Mouse (Mus musculus) limb, embryonic 12.5 days (tissue): ENCODE data around the gene A2ml1. TPM values are rescaled to one million over a fixed set of nuclear protein-coding genes. Genes with fewer than 3 reads are reported as not detected.

Source experiments
- ATAC-seq: fragments of 200-750 bp; cut with Nextera tagmentation; 2 replicates; pipeline ENCODE4 v1.8.0; 2017; ENCODE audit warnings: low read depth, moderate TSS enrichment; ENCODE audit not compliant: insufficient number of reproducible peaks, insufficient read depth, low FRiP score, low TSS enrichment
- H3K27ac ChIP-seq: fragments of 300-500 bp; sonication (generic); 2 replicates; pipeline ENCODE4 v1.5.1; 2016; ENCODE audit warnings: mild to moderate bottlenecking, moderate library complexity
- H3K27me3 ChIP-seq: fragments of 300-500 bp; sonication (generic); 2 replicates; pipeline ENCODE4 v1.6.1; 2016; ENCODE audit warnings: mild to moderate bottlenecking, moderate library complexity
- H3K36me3 ChIP-seq: fragments of 300-500 bp; sonication (generic); 2 replicates; pipeline ENCODE4 v1.6.1; 2016; ENCODE audit warnings: mild to moderate bottlenecking, moderate library complexity
- H3K4me1 ChIP-seq: fragments of 300-500 bp; sonication (generic); replicated peaks from 2 replicates; pipeline ENCODE4 v1.6.1; 2016
- H3K4me2 ChIP-seq: fragments of 300-500 bp; sonication (generic); 2 replicates; pipeline ENCODE4 v1.6.1; 2016; ENCODE audit warnings: mild to moderate bottlenecking, moderate library complexity
- H3K4me3 ChIP-seq: fragments of 300-500 bp; sonication (generic); replicated peaks from 2 replicates; pipeline ENCODE4 v1.5.1; 2016; ENCODE audit warnings: mild to moderate bottlenecking
- H3K9ac ChIP-seq: fragments of 300-500 bp; sonication (generic); replicated peaks from 2 replicates; pipeline ENCODE4 v1.6.1; 2016; ENCODE audit warnings: mild to moderate bottlenecking, moderate library complexity
- H3K9me3 ChIP-seq: fragments of 300-500 bp; sonication (generic); 2 replicates; pipeline ENCODE4 v1.6.1; 2016; ENCODE audit warnings: mild to moderate bottlenecking, moderate library complexity
- WGBS: fragments of 180-500 bp; shearing (Covaris S2); methylation state at CpG from one replicate; pipeline ENCODE4 v1.1.7; 2016; 5-methylcytosine and 5-hydroxymethylcytosine counted together
- polyA plus RNA-seq: library from polyadenylated mRNA; unstranded; fragments of >200 nt; fragmentation: Nextera tagmentation; extraction: Ambion mirVana; gene quantifications from 2 replicates; pipeline ENCODE4 v1.2.1, GENCODE M21; 2016

A2ml1 gene
- polyA plus RNA-seq, 1 experiment from 2014 or later, result not detected

DNA sequence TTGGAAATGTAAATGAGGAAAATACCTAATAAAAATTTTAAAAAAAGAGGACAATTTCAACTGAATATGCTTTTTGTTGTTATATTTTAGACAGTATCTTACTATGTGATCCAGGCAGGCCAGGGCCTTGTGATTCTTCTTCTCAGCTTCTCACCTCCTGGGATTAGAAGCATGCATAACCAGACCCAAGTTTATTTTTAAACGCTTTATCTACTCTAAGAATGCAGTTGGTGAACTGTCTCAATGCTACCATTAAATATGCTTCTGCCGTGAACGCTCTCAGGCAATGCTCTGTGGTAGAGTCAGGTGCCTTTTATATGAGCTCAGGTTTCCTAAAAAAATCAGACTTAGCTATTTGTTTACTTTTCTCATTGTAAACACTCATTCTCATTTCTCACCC is 58.0 kb downstream of the A2ml1 start:
- 87% methylated on average over 3 of the region's 3 CpGs for WGBS
- Histone ChIP-seq H3K4me2 (no peak overlapping the region), H3K4me1 (no peaks in the 10 kb centered on the region), H3K9ac (no peak overlapping the region), H3K4me3 (no peak overlapping the region), H3K36me3 (no peaks in the 10 kb centered on the region), H3K9me3 (0 out of 2 replicates have a peak, but pooled peaks cover 4% of the 10 kb centered on the region), H3K27ac (no peak overlapping the region), H3K27me3 (no peaks in the 10 kb centered on the region)
- ATAC-seq, result no peak

DNA sequence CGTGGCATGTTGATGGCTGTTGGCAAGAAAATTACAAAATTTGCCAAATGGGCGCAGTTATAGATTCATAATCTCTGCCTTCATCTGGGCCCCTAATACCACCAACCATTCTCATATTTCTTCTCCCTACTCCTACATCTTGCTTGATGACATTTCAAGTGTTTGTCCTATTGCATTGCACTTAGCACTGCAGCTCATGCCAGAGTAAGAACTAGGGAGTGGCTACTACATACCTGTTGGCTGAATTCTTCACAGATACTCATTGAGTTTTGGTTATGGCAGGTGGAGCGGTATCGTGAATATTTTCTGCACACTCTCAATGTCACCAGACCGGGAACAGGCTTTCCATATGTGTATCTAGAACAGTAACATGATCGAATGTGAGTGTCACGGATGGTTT is 62.2 kb downstream of the A2ml1 start:
- no peaks in the 10 kb centered on the region for H3K36me3 ChIP-seq
- 92% methylated on average over 7 of the region's 7 CpGs for WGBS
- H3K9me3 ChIP-seq, result peaks cover 4% of the 10 kb centered on the region; the same call in 1 of the 2 replicates
- no peak overlapping the region for H3K4me3 ChIP-seq
- no peaks in the 10 kb centered on the region for H3K27me3 ChIP-seq
- no peak overlapping the region for H3K9ac ChIP-seq
- H3K4me2 ChIP-seq, result no peak overlapping the region
- H3K27ac ChIP-seq, result no peak overlapping the region
- no peak for ATAC-seq
- H3K4me1 ChIP-seq, result no peaks in the 10 kb centered on the region

DNA sequence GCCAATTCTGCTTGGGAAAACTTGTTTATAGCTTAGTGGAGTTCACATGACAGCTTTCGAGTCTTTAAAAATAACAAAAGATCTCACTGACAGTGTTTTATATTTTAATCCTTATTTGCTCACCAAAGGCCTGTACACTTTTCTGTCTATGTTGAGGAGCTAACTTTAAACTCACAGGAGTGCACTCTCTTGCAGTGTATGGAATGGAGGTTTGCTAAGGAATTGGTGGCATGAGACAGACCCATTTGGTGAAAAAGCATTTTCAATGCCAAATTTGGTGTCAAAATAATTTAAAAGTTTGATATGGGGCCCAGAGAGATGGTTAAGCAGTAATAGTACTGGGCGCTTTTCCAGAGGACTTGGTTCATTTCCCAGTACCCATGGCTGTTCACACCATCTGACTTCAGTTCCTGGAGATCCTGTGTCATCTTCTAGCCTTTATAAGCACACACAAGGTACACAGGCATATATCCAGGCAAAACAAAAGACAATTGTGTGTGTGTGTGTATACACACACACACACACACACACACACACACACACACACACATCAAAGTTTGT is 75.7 kb downstream of the A2ml1 start:
- WGBS, result 89% methylated on average over 2 of the region's 2 CpGs
- no peak overlapping the region for H3K27ac ChIP-seq

DNA sequence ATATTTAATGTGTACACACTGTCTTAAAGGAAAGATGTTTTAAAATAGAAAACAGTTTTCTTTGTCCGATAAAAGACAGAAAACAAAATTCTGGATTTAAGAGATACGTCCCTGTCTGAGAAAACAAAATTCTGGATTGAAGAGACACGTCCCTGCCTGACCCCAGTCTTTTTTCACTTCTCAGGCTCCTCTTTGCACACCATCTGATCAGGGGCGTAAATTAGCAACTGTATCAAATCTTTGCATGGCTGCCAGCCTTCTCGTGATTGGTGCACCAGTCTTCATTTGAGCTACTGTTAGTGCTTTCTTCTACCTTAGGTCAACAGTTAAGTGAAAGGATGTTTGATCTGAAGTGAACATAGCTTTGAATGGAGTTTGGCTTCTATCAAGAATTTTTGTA is 76.7 kb downstream of the A2ml1 start:
- no peak overlapping the region for H3K4me2 ChIP-seq
- WGBS, result 80% methylated on average over 5 of the region's 5 CpGs
- no peak overlapping the region for H3K9ac ChIP-seq
- ATAC-seq, result no peak
- no peaks in the 10 kb centered on the region for H3K27me3 ChIP-seq
- H3K36me3 ChIP-seq, result no peaks in the 10 kb centered on the region
- no peak overlapping the region for H3K4me3 ChIP-seq
- H3K4me1 ChIP-seq, result no peaks in the 10 kb centered on the region
- no peaks in the 10 kb centered on the region for H3K9me3 ChIP-seq
- H3K27ac ChIP-seq, result no peak overlapping the region

More for the DNA sequence above, 75.7 kb downstream of the A2ml1 start:
- no peaks in the 10 kb centered on the region for H3K36me3 ChIP-seq
- no peaks in the 10 kb centered on the region for H3K27me3 ChIP-seq
- H3K4me2 ChIP-seq, result no peak overlapping the region
- no peak overlapping the region for H3K9ac ChIP-seq
- no peaks in the 10 kb centered on the region for H3K9me3 ChIP-seq
- ATAC-seq, result no peak
- no peak overlapping the region for H3K4me3 ChIP-seq
- no peaks in the 10 kb centered on the region for H3K4me1 ChIP-seq

DNA sequence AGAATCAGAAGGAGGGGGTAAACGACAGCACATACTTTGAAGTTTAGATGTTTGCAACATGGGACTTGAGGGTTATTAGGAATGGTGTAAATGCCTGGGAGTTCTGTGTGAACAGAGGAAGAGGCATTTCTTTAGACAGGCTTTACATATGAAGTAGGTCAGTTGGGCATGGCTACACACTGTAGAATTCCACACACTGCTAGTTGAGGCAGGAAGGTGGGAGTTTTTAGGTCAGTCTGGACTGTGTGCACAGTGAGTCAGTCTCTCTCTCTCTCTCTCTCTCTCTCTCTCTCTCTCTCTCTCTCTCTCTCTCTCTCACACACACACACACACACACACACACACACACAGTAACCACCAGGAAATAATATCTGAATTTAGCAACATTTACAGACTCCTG is 86.1 kb downstream of the A2ml1 start:
- Histone ChIP-seq H3K4me2 (no peak overlapping the region), H3K27me3 (no peaks in the 10 kb centered on the region), H3K9ac (0 out of 2 replicates have a peak overlapping the region, but pooled peaks have one; percentile 4), H3K4me3 (no peak overlapping the region), H3K4me1 (no peaks in the 10 kb centered on the region), H3K36me3 (no peaks in the 10 kb centered on the region), H3K27ac (no peak overlapping the region), H3K9me3 (no peaks in the 10 kb centered on the region)
- no peak for ATAC-seq
- WGBS, result 60% methylated on average over 1 of the region's 1 CpGs

DNA sequence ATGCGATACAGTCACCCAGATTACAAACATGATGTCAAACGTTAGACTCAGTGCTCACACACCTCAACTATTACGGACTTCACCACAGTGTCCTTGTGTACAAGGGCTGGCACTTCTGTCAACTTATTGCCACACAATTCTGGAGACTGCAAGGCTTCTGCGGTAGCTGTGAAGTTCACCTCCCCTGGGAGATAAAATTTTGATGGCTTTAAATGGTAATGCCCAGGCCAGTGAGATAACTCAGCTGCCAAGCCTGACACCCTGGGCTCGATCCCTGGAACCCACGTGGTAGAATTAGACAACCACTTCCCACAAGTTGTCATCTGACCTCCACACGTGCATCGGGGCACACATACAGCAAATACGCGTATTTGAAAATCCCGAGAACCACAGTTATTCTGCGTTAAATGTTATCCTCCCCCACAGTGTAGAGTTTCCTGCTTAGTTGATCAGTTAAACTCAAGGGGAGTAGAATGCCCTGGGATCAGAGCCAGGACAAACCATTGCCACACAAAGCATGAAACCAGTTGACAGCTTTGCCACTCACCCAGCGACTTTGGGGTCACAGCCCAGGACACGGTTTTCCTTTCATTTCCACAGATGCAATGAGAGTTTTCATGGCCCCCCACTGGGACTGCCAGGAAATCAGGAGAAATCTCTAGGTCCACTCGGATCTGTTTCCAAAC is 86.6 kb downstream of the A2ml1 start:
- no peaks in the 10 kb centered on the region for H3K4me1 ChIP-seq
- no peak overlapping the region for H3K4me3 ChIP-seq
- 0 out of 2 replicates have a peak overlapping the region, but pooled peaks have one; percentile 4 for H3K9ac ChIP-seq
- no peaks in the 10 kb centered on the region for H3K27me3 ChIP-seq
- 72% methylated on average over 15 of the region's 15 CpGs for WGBS
- no peak overlapping the region for H3K4me2 ChIP-seq
- H3K36me3 ChIP-seq, result no peaks in the 10 kb centered on the region
- H3K9me3 ChIP-seq, result no peaks in the 10 kb centered on the region
- H3K27ac ChIP-seq, result no peak overlapping the region
- no peak for ATAC-seq

DNA sequence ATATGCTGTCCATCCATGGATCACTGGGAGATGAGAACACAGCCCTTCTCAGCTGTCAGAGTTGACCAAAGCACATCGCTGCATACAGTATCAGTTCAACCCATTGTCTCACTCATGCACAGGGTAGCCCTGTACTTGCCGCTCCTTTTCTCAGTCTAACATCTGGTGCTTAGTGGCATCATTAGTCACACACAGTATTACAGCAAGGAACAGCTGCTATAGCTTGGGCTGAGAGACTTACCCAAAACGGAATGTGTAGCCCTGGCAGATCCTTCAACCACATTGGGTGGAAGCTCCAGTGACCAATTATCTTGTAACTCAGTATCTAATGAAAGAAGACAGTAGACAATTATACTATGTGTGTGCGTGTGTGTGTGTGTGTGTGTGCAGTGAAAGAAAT is 89.5 kb downstream of the A2ml1 start:
- no peak for ATAC-seq
- 75% methylated on average over 4 of the region's 4 CpGs for WGBS

DNA sequence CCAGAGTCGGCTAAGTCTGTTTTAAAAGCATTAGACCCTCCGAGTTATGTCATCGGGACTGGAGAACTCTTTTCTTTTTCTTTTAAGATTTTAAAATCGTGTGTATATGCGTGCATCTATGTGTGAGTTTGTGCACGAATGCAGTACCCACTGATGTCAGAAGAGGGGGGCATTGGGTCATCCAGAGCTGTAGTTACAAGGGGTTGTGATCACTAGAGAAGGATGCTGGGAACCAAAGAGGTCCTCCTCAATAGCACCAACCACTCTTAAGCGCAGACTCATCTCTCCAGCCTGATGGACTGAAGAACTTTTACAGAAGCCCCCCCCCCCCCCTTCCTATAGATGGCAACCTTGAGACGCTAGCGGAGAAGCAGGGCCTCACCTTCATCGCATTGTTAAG is 91.3 kb downstream of the A2ml1 start:
- Histone ChIP-seq H3K27me3 (no peaks in the 10 kb centered on the region), H3K4me2 (no peak overlapping the region), H3K4me3 (no peak overlapping the region), H3K9ac (no peak overlapping the region), H3K9me3 (no peaks in the 10 kb centered on the region), H3K36me3 (no peaks in the 10 kb centered on the region), H3K4me1 (no peaks in the 10 kb centered on the region), H3K27ac (no peak overlapping the region)
- ATAC-seq, result no peak
- 94% methylated on average over 10 of the region's 10 CpGs for WGBS

More for the DNA sequence above, 89.5 kb downstream of the A2ml1 start:
- Histone ChIP-seq H3K4me2 (no peak overlapping the region), H3K9ac (no peak overlapping the region), H3K4me1 (no peaks in the 10 kb centered on the region), H3K36me3 (no peaks in the 10 kb centered on the region), H3K4me3 (no peak overlapping the region), H3K27ac (no peak overlapping the region), H3K9me3 (no peaks in the 10 kb centered on the region), H3K27me3 (no peaks in the 10 kb centered on the region)

Other genes with a start within 250 kb of the A2ml1 start
- gene Tulp3, start 225.8 kb downstream of the A2ml1 start, polyA plus RNA-seq, result 21.0 and 23.6 TPM in 2 replicates
- gene Rhno1, start 218.7 kb downstream of the A2ml1 start, polyA plus RNA-seq, result 167 and 177 TPM in 2 replicates
- 43.2 and 52.4 TPM in 2 replicates for gene Foxm1, start 218.6 kb downstream of the A2ml1 start, polyA plus RNA-seq
- 0.38 and 0.74 TPM in 2 replicates for gene Tex52, start 206.2 kb downstream of the A2ml1 start, polyA plus RNA-seq
- gene Gm44596, start 206.1 kb downstream of the A2ml1 start, polyA plus RNA-seq, result not detected in 2 replicates
- gene Nrip2, start 182.3 kb downstream of the A2ml1 start, polyA plus RNA-seq, result 3.5 and 4.2 TPM in 2 replicates
- 35.9 and 39.3 TPM in 2 replicates for gene Itfg2, start 156.7 kb downstream of the A2ml1 start, polyA plus RNA-seq
- 548 and 573 TPM in 2 replicates for gene Fkbp4, start 142.9 kb downstream of the A2ml1 start, polyA plus RNA-seq
- gene Pzp, start 54.9 kb downstream of the A2ml1 start, polyA plus RNA-seq, result not detected in 2 replicates
- not detected in 2 replicates for gene Klrb1a, start 41.9 kb upstream of the A2ml1 start, polyA plus RNA-seq
- not detected in 2 replicates for gene Clec2h, start 80.8 kb upstream of the A2ml1 start, polyA plus RNA-seq
- gene Klrb1, start 141.5 kb upstream of the A2ml1 start, polyA plus RNA-seq, result not detected in 2 replicates
- not detected in 2 replicates for gene Klrb1c, start 207.6 kb upstream of the A2ml1 start, polyA plus RNA-seq
- not detected in 2 replicates for gene Gm44511, start 244.7 kb upstream of the A2ml1 start, polyA plus RNA-seq
- not detected in 2 replicates for gene Klrb1b, start 244.7 kb upstream of the A2ml1 start, polyA plus RNA-seq